Mouse (Mus musculus) limb, embryonic 14.5 days (tissue): ENCODE measurements around the gene Eloa. TPM values are rescaled to one million over a fixed set of nuclear protein-coding genes. Genes with fewer than 3 reads are reported as not detected.

Source experiments
- ATAC-seq: fragments of 200-750 bp; cut with Nextera tagmentation; 2 replicates; pipeline ENCODE4 v1.8.0; 2017; ENCODE audit warnings: low read depth, moderate number of reproducible peaks, moderate TSS enrichment; ENCODE audit not compliant: low FRiP score
- DNase-seq: peaks from one replicate; pipeline ENCODE4 v3.0.0-alpha.2; 2015; ENCODE audit warnings: low spot score
- H3K27ac ChIP-seq: fragments of 300-500 bp; sonication (generic); replicated peaks from 2 replicates; pipeline ENCODE4 v1.5.1; 2014; ENCODE audit warnings: low read depth, mild to moderate bottlenecking, low read length, moderate library complexity, mixed read lengths
- H3K27me3 ChIP-seq: fragments of 300-500 bp; sonication (generic); 2 replicates; pipeline ENCODE4 v1.6.1; 2014; ENCODE audit warnings: low read length, mixed read lengths; ENCODE audit not compliant: control insufficient read depth, insufficient read depth
- H3K36me3 ChIP-seq: fragments of 300-500 bp; sonication (generic); 2 replicates; pipeline ENCODE4 v1.6.1; 2014; ENCODE audit warnings: mild to moderate bottlenecking, low read length, moderate library complexity, mixed read lengths; ENCODE audit not compliant: control insufficient read depth, insufficient read depth
- H3K4me1 ChIP-seq: fragments of 300-500 bp; sonication (generic); 2 replicates; pipeline ENCODE4 v1.6.1; 2014; ENCODE audit warnings: antibody characterized with exemption, low read length, mixed read lengths; ENCODE audit not compliant: control insufficient read depth, insufficient read depth
- H3K4me2 ChIP-seq: fragments of 300-500 bp; sonication (generic); replicated peaks from 2 replicates; pipeline ENCODE4 v1.6.1; 2014; ENCODE audit warnings: low read depth, mild to moderate bottlenecking, low read length, moderate library complexity; ENCODE audit not compliant: severe bottlenecking
- H3K4me3 ChIP-seq: fragments of 300-500 bp; sonication (generic); replicated peaks from 2 replicates; pipeline ENCODE4 v1.5.1; 2014; ENCODE audit warnings: low read length
- H3K9ac ChIP-seq: fragments of 300-500 bp; sonication (generic); 2 replicates; pipeline ENCODE4 v1.6.1; 2014; ENCODE audit warnings: mild to moderate bottlenecking, low read depth, low read length, moderate library complexity; ENCODE audit not compliant: severe bottlenecking
- H3K9me3 ChIP-seq: fragments of 300-500 bp; sonication (generic); 2 replicates; pipeline ENCODE4 v1.6.1; 2016; ENCODE audit warnings: low read length; ENCODE audit not compliant: control insufficient read depth
- POLR2A ChIP-seq: fragments of 200-500 bp; IDR thresholded peaks from 2 replicates; pipeline ENCODE4 v1.8.0; 2012; ENCODE audit warnings: inconsistent platforms, mild to moderate bottlenecking, moderate library complexity, borderline replicate concordance; ENCODE audit not compliant: insufficient read depth, insufficient read length; ENCODE audit errors: extremely low read depth
- WGBS: fragments of 180-500 bp; shearing (Covaris S2); extraction: QIAGEN DNeasy Blood & Tissue Kit; methylation state at CpG from one replicate; pipeline ENCODE4 v1.1.7; 2014; 5-methylcytosine and 5-hydroxymethylcytosine counted together
- polyA plus RNA-seq, 2 experiments: library from polyadenylated mRNA; depleted of rRNA in 1 of 2; stranded (reverse) in 1 of 2; unstranded in 1 of 2; fragments of >200 nt; fragmentation: Nextera tagmentation in 1 of 2; extraction: Ambion mirVana in 1 of 2; gene quantifications; 2 replicates each; pipeline versions ENCODE4 v1.2.1 to v1.2.3; 2012 to 2014

Gene Eloa
- polyA plus RNA-seq, 2 experiments, result 28.1 to 50.5 TPM

DNA sequence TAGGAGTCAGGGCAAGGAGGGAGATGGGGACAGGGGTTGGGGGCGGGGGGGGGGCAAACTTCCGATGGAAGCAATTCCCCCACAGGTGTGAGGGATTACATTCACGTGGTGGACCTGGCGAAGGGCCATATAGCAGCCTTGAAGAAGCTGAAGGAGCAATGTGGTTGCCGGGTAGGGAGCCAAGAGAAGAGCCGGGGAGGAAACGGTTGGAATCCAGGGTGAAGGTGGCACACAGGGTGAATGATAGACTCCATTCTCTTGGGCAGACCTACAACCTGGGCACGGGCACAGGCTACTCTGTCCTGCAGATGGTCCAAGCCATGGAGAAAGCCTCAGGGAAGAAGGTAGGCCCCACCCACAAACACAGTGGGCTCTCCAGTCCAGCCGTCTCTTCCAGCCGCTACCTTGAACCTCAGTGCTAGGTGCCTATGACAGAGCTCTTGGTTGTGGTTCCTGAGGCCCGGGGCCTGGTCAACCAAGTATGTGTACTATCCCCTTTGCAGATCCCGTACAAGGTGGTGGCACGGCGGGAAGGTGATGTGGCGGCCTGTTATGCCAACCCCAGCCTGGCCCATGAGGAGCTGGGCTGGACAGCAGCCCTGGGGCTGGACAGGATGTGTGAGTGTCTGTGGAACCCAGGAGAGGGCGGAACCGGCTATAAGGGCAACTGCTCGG is 54.3 kb downstream of the Eloa start:
- Histone ChIP-seq H3K27me3 (no peaks in the 10 kb centered on the region), H3K36me3 (peaks cover 54% of the 10 kb centered on the region), H3K4me3 (no peak overlapping the region), H3K9ac (no peak overlapping the region), H3K4me1 (peaks cover 13% of the 10 kb centered on the region), H3K27ac (no peak overlapping the region), H3K4me2 (no peak overlapping the region), H3K9me3 (no peaks in the 10 kb centered on the region)
- TF ChIP-seq POLR2A, result no peak
- WGBS, result 85% methylated on average over 18 of the region's 18 CpGs
- ATAC-seq (no peak), DNase-seq (no peak)

DNA sequence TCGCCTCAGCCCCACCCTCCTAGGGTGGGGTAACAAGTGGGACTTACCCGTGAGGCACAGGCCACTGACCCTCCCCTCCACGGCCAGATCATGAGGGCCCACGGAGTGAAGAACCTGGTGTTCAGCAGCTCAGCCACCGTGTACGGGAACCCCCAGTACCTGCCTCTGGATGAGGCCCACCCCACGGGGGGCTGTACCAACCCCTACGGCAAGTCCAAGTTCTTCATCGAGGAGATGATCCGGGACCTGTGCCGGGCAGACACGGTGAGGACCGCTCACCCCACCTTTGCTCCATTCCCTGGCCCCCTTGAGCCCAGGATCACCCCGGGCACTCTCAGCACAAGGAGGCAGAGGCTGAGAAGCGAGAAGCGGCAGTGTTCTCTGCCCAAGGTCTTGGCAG is 55.3 kb downstream of the Eloa start:
- no peak for DNase-seq
- Histone ChIP-seq H3K4me2 (no peak overlapping the region), H3K36me3 (peaks cover 63% of the 10 kb centered on the region), H3K9ac (no peak overlapping the region), H3K9me3 (no peaks in the 10 kb centered on the region), H3K4me3 (no peak overlapping the region), H3K27me3 (no peaks in the 10 kb centered on the region), H3K27ac (no peak overlapping the region), H3K4me1 (peaks cover 7% of the 10 kb centered on the region)
- no peak for ATAC-seq
- no peak for TF ChIP-seq POLR2A
- 94% methylated on average over 16 of the region's 16 CpGs for WGBS

- Histone ChIP-seq H3K4me3 (peak overlapping the region; percentile 72), H3K4me1 (peaks cover 6% of the 10 kb centered on the region), H3K9me3 (no peaks in the 10 kb centered on the region), H3K9ac (no peak overlapping the region), H3K27me3 (no peaks in the 10 kb centered on the region), H3K36me3 (peaks cover 67% of the 10 kb centered on the region), H3K4me2 (peak overlapping the region; percentile 86; the same call in 1 of the 2 replicates), H3K27ac (no peak overlapping the region)
- no peak for TF ChIP-seq POLR2A
- WGBS, result 75% methylated on average over 9 of the region's 9 CpGs
- DNase-seq (no peak), ATAC-seq (no peak)
Observed at GRCm38 (mm10) chr4:135965113-135965512, 56.5 kb downstream of the Eloa start.

DNA sequence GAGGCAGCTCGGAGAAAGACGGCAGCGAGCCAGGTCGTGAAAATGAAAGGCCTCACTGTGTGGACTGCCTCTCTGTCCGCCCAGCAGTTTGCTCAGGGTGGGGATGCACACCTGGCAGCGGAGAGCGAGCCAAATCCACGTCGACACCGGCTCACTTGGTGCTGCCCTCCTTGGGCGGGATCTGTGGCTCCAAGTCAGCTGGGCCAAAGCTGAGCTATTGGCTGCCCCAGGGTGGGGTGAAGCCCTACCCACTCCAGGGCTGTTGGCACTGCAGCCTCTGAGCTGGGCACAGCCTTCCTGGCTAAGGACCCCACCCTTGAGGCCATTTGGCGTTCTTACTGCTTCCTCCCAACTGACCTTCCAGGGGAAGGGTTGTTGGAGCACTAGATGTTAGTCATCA is 57.1 kb downstream of the Eloa start:
- H3K27me3 ChIP-seq, result no peaks in the 10 kb centered on the region
- peak overlapping the region; percentile 72 for H3K4me3 ChIP-seq
- H3K9ac ChIP-seq, result peak overlapping the region; percentile 63
- H3K4me1 ChIP-seq, result peaks cover 6% of the 10 kb centered on the region
- peak overlapping the region; percentile 70 for H3K27ac ChIP-seq
- H3K4me2 ChIP-seq, result peak overlapping the region; percentile 86
- TF ChIP-seq POLR2A, result no peak
- ATAC-seq (peak; percentile 25; the same call in 1 of the 2 replicates), DNase-seq (peak; percentile 63)
- 0% methylated on average over 12 of the region's 12 CpGs for WGBS
- no peaks in the 10 kb centered on the region for H3K9me3 ChIP-seq
- H3K36me3 ChIP-seq, result peaks cover 65% of the 10 kb centered on the region

- peaks cover 65% of the 10 kb centered on the region for H3K36me3 ChIP-seq
- peak within 1 kb of the TSS; percentile 72 for H3K4me3 ChIP-seq
- 0 out of 2 replicates have a peak, but pooled peaks have one; percentile 66 for TF ChIP-seq POLR2A
- ATAC-seq, result peak; percentile 93
- H3K9me3 ChIP-seq, result no peaks in the 10 kb centered on the region
- peaks cover 6% of the 10 kb centered on the region for H3K4me1 ChIP-seq
- H3K27ac ChIP-seq, result peak within 1 kb of the TSS; percentile 70
- no peaks in the 10 kb centered on the region for H3K27me3 ChIP-seq
- H3K4me2 ChIP-seq, result peak within 1 kb of the TSS; percentile 86
- 1% methylated on average over 50 of the region's 56 CpGs for WGBS
- DNase-seq, result peak; percentile 97
- H3K9ac ChIP-seq, result peak within 1 kb of the TSS; percentile 63
Observed at GRCm38 (mm10) chr4:135963457-135964193, 57.9 kb downstream of the Eloa start, which contains the start of gene Gale. Gale (plus strand) TSS chr4:135963727.
